Mouse (Mus musculus) embryo, embryonic 11.5 days (tissue): ENCODE measurements around the gene Asap3.

ENCODE experiments used
- DNase-seq: peaks from one replicate; pipeline ENCODE4 v3.0.0-alpha.2; 2012; ENCODE audit warnings: low read depth, low spot score

Gene Asap3

GRCm38 (mm10) chr4:136218595-136219214 is 12.5 kb downstream of the Asap3 start:
- no peak for DNase-seq

DNA sequence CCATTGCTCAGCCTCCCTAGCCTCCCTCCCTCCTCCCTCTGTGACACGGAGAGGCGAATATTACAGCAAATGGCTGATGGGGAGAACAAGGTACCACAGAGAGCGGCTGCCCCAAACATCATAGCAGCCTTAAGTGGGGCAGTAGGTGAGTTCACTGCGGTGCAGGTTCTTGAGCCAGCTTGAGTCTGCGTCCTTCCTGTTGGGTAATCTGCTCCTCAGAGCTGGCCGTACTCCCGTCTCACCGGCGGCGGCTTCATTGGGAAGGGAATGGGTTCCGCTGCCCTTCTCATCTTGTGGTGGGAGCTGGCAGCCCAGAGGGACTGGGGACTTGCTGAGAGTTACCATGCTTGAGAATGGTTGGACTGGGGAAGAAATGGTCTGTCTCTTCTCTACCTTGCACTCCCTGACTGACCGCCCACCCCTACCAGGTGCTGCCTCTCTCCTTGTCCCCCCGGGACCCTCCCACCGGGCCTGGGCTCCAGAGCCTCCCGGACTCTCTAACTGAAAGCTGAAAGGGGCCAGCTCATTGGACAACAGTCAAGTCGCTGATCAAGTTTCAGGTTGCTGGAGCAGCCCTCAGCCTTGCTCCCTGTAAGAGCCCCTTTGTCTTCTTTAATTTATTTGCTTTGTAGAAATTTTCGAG is 14.1 kb downstream of the Asap3 start:
- no peak for DNase-seq

GRCm38 (mm10) chr4:136223549-136224239 is 17.5 kb downstream of the Asap3 start:
- no peak for DNase-seq

DNA sequence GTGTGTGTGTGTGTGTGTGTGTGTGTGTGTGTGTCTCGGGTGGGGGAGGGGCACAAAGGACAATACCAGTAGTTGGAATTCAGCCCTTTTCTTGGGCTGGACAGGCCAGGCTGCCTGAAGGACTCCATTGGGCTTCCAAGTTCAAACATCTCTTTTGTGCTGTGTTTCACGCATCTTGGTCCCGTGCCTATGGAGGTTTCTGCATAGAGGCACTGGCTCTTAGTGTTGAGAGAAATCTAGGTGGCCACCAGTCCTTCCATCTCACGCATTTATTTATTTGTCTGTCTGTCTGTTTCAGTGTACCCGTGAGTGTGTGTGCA is 18.0 kb downstream of the Asap3 start:
- no peak for DNase-seq

GRCm38 (mm10) chr4:136224677-136225460 is 18.7 kb downstream of the Asap3 start:
- DNase-seq, result no peak

GRCm38 (mm10) chr4:136227408-136227807 is 21.2 kb downstream of the Asap3 start:
- no peak for DNase-seq

GRCm38 (mm10) chr4:136228640-136229039 is 22.5 kb downstream of the Asap3 start:
- no peak for DNase-seq

DNA sequence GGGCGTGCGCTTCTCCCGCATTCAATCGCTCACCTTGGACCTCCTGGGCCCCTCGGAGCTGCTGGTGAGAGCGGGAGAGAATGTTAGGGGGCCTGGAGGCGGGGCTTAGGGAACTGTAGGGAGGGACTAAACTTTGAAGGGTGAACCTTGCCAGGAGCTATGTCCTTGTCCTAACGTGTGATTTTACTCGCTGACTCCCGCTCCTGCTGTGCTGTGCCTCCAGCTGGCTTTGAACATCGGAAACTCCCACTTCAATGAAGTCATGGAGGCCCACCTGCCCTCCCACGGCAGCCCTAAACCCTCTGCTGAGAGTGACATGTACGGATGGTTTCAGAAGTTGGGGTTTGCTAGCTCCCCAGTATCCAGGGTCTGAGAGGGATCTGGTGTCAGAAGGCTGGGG is 32.5 kb downstream of the Asap3 start:
- no peak for DNase-seq

- no peak for DNase-seq
These were observed 32.9 kb downstream of the Asap3 start for GRCm38 (mm10) chr4:136239111-136239510.

DNA sequence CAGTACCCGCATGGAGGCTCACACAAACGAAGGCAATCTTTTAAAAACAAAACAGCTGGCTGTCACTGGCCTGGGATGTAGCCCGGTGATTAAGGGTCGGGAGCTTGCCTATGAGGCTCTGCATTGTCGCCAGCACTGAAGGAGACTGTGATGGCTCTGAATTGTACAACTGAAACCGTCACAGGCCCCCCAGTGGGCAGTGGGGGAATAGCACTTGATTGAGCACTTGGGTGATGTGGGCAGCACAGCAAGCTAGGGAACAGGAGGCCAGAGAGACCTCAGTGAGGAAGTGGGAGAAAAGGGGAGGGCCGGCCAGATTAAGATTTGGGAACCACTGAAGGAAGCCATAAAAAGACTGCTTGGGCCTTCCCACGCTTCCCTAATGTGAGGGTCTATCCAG is 33.5 kb downstream of the Asap3 start:
- DNase-seq, result no peak

DNA sequence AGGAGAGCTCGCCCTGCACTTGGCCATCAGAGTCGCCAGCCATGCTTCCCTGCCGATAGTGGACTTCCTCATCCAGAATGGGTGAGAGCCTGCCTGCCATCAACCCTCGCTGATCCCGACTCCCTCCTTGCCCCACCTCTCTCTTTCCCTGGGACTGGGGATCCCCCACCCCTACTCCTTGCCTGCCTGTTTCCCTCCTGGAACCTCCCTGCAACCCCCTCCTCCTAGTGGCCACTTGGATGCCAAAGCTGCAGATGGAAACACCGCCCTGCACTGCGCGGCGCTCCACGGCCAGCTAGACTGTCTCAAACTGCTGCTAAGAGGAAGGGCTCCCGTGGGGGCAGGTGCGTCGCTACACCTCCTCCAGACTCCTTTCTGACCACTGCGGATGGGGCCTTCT is 34.0 kb downstream of the Asap3 start:
- DNase-seq, result no peak

DNA sequence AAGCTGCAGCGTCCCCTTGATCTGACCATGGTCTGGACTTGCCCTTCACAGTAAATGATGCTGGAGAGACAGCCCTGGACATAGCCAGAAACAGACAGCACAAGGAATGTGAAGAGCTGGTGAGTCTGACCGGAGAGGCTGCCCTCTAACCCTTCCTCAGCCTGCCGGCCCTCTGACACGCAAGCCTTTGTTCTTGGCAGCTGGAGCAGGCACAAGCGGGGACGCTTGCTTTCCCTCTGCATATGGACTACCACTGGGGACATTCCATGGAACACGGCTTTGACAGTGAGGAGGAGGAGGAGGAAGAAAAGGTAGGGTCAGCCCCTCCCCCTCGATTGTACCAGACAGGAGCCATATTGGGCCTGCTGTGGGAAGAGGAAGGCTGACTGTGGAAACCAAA is 34.8 kb downstream of the Asap3 start:
- no peak for DNase-seq

DNA sequence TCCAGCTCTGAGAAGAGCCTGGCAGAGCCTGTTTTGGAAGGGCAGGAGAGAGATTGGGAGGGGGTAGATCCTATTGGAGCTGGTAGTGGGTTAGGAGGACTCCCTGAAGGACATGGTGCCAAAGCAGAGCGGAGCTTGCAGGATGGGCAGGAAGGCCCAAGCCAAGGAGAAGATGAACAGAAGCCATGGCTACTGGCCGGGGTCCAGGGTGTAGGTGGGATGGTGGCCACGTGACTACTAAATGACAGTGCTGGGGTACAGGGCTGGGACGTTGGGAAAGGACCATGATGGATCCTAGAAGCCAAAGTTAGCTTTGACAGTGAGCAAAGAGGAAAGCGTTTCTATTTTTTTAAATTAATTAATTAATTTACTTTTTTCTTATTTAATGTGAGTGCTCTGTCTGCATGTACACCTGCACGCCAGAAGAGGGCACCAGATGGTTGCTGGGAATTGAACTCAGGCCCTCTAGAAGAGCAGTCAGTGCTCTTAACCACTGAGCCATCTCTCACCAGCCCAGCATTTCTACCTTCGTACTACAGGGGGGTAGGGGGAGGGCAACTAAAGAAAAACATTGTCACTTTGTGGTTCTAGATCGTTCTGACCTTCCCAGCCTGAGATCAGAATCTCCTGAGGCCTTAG is 36.0 kb downstream of the Asap3 start:
- DNase-seq, result no peak

- DNase-seq, result no peak
These were observed 36.6 kb downstream of the Asap3 start for GRCm38 (mm10) chr4:136242728-136243127.

DNA sequence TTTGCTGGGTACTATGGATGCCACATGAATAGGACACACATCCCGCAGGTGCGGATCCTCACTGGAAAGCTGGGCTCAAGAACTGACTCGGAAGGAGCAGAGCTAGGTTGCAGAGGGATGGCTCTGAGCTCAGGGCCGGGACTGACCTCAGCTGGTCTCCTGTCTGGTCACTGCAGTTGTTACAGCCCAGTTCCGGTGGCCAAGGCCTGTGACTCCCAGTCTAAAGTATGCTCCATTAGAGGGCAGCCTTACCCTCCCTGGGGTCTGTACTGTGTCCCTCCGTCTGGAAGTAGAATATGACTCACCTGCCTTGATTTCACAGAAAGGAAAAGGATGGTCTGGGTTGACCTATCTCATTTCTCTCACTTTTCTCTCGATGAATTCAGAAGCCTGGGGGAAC is 38.0 kb downstream of the Asap3 start:
- no peak for DNase-seq

DNA sequence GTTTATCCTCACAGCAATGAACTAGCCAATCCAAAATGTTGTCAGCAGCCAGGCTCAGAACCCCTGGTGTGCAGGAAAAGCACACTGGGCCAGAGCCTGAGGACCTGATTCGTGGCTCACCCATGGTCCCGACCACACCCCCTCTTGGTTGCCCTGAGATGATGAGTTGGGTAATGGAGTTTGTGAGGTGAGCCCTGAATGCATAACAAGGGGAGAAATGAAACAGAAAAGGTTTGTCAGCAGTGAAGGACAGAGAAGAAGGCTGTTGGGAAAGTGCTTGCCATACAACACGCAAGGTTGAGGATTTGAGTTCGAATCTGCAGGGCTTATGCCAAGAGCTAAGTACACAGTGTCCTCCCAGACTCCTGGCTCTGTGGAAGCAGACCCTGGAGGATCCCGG is 39.5 kb downstream of the Asap3 start:
- DNase-seq, result no peak

- DNase-seq, result no peak
These were observed 40.4 kb downstream of the Asap3 start for GRCm38 (mm10) chr4:136246568-136246969.

DNA sequence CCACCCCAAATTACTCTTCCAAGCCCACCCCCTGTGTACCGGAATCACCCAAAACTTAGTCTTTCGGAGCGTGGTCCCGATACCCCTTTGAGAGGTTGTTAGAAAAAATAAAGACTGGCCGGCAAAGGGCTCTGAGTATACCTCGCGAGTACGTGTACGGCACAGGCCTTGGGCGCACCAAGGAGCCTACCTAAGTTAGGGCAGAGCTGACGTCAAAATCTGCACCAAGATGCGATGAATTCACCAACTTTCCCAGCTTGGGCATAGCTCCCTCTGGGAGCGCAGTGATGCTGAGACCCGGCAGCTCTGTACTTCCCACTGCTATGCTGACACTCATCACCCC is 41.2 kb downstream of the Asap3 start:
- DNase-seq, result no peak

GRCm38 (mm10) chr4:136247729-136248463 is 41.7 kb downstream of the Asap3 start, which contains the start of gene Tcea3:
Tcea3 (plus strand) TSS chr4:136247729.
- DNase-seq, result no peak

GRCm38 (mm10) chr4:136248464-136249331 is 42.5 kb downstream of the Asap3 start:
- DNase-seq, result no peak

DNA sequence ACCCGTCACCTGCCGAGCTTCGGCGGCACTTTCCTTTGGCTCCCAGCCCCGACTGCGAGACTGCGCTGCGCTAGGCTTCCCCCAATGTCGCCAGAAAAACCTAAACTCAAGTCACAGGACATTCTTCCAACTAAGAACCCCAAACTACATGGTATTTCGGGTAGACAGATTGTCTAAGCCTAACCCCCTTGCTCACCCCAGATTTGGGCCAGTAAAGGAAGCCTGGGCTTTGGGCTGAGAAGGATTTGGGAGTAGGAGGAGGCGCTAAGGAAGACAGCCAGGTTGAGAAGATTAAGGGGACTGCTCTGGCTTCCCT is 43.1 kb downstream of the Asap3 start:
- no peak for DNase-seq
